Mouse (Mus musculus) B cell, adult 2 months (primary cell): Measurements from ENCODE around the gene Ap2a1.

Experiments used
- DNase-seq, 2 experiments: peaks; one replicate each; pipeline ENCODE4 v3.0.0; 2022

Gene Ap2a1

DNA sequence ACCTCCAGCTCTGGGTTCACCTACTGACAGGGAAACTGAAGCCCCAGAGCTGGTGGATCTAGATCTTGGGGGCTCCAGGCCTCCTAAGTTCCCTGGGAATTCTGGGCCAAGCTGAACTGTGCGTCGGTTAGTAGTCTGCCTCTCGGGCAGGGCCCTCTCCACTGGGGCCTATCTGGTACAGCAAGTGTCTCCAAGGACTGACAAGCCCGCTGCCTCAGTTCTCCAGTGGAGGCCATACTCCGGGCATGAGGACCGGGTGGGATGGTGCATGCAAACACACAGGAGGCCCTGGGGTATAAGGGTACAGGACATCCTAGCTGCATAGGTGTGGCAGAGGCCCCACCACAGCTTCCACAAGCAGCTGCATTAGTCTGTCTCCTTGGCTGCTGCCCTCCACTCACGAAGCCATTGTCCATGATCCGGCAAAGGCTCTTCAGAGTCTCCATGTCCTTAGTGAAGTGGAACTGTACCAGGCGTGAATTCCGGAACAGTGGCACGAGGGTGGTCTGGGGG is 65.3 kb downstream of the Ap2a1 start:
- DNase-seq = no peak

DNA sequence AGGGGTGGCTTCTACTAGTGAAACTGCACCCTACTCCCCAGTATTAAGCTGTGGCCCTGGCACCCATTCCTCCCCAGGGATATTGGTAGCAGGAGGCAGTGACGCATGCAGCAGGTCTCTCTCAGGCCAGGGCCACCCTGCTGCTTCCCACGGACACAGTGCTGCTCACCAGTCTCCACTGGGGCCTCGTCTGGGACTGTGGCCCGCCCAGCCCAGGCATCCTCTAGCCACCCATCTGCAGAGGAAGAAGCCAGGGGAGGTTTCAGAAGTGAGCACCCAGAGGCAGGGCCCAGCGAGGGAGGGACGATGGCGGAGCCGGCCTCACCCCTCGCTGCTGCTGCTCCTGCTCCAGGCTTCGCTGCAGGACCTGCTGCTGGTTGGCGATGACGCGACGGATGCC is 66.1 kb downstream of the Ap2a1 start:
- no peak for DNase-seq

DNA sequence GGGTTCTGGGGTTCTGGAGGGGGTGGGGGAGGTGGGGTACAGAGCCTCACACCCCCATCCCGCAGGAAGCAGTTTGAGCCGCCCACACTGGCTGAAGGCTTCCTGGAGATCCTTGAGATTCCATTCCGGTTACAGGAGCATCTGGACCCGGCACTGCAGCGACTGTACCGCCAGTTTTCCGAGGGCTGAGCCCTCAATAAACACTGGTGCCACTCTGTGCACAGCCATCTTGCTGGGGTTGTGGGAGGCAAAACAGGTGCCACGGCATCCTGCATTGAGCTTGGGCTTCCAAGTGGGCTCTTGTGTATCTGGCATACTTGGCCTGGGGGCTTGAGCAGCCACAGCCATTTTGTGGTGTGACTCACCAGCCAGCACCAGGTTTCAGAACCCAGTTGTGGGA is 66.9 kb downstream of the Ap2a1 start:
- DNase-seq = no peak

DNA sequence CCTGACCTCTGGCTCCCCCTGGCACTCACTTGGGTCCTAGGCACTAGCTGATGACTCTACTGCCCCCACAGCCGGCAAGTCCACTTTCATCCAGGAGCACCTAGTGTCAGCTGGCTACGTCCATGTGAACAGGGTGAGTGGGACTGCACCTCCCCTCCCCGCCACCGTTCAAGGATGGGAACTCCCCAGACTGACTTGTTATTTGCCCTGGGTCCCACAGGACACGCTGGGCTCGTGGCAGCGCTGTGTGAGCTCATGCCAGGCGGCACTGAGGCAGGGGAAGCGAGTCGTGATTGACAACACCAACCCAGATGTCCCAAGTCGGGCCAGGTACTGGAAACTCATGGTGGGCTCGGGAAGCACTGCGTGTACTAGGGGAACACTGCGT is 67.9 kb downstream of the Ap2a1 start:
- DNase-seq = no peak

DNA sequence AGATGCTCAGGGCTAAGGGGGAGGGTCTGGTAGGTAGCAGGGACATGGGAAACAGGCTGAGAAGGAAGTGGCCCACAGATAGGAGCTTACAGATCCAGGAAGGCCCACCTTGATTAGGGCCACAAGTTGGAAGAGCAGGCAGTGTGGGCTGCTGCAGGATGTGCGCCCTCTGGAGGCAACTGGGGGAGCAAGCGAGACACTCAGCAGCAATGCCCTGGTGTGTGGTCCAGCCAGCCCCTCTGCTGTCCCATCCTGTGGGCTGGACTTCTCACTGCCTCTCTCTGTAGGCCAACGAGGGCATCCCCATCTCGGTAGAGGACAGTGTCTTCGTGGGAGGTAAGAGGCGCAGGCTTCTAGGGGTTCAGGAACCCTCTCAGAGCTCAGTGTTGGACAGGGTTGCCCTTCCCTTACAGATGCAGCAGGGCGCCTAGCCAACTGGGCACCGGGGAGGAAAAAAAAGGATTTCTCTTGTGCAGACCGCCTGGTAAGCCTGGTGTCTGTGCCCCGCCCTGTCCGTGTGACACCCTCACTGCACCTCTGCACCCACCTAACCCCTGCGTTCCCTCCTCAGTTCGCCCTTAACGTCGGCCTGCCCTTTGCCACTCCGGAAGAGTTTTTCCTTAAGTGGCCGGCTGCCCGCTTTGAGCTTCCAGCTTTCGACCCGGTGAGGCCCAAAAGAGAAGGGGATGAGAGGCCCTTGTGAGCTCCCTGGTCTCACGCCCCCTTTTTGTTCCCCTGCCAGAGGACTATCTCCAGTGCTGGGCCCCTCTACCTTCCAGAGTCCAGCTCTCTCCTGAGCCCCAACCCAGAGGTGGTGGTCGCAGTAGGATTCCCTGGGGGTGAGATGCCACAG is 68.5 kb downstream of the Ap2a1 start:
- DNase-seq = peak; percentile 79

DNA sequence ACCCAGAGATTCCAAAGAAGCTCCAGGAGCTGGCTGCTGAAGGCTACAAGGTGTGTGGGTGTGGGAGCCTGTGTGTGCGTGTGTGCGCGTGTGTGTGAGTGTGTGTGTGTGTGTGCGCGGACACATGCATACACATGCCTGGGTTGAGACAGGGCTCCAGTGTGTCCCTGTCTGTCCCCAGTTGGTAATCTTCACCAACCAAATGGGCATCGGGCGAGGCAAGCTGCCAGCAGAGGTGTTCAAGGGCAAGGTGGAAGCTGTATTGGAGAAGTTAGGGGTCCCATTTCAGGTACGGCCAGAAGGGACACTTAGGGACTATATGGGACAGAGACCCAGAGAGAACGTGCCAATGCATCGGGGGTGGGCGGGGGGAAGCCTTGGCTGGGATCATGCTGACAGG is 69.4 kb downstream of the Ap2a1 start:
- DNase-seq = no peak

DNA sequence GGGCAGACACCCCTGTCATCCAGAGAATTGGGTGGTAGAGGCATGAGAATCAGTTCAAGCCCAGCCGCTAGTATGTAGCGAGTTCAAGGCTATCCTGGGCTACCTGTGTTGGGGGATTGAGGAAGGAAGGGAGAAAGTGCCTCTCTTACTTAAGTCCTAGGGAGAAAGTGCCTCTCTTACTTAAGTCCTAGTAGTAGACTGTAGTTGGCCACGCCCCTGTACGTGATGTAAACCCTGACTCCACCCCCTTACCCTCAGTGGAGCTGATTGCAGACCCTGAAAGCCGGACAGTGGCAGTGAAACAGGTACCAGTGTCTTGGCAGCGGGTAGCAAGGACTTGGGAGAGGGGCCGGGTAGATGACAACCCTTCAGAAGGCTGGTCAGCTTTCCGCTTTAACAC is 71.4 kb downstream of the Ap2a1 start:
- DNase-seq = peak; percentile 58 to 63

DNA sequence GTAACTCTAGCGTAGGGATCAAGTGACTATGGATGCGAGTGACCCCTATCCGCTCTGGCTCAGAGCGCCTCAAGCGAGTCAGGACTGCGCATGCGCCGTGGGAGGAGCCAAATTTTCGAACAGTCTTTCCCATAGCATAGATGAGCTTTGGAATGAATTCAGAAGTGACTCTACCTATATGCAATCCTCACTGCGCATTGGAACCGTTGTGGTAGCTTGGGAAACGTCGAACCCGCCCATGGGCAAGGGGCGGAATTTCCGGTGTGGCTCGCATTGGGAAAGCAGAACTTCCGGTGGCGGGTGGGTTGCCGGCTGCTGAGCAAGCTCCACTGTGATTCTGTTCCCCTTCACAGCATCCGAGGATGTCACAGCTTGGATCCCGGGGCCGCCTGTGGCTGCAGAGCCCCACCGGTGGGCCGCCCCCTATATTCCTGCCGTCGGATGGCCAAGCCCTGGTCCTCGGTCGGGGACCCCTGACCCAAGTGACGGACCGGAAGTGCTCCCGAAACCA is 72.2 kb downstream of the Ap2a1 start, which contains the start of gene Pnkp:
Pnkp (plus strand) TSS at position 98 of the 511 bp plus-strand sequence.
- DNase-seq = peak; percentile 81 to 87

DNA sequence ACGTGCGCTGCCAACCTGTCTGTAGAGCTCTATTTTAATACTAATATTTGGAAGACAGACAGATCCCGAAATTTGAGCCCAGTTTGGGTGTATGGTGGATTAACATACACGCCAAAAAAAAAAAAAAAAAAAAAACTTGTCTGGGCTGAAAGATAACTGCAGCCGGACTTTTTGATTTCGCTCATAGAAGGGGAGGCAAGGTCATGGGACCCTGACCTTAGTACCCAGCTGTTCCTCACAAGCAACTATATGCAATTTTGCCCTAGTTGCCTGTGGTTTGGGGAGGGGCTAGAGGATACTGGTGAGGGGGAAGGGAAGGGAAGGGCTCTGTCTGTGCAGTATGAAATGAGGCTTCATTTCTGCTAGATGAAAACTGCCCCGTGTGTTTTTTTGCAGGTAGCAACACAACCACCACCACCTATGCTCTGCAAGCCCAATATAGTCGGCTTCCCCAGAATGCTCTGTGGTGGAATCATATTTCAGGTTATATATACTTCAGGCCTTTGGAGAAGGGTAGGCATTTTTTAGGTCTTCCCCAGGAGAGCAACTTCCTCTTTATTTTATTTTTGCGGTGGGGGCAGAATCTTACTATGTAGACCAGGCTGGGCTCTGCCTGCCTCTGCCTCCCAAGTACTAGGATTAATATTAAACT is 72.9 kb downstream of the Ap2a1 start:
- DNase-seq = peak in 1 of 2 experiments; percentile 24

DNA sequence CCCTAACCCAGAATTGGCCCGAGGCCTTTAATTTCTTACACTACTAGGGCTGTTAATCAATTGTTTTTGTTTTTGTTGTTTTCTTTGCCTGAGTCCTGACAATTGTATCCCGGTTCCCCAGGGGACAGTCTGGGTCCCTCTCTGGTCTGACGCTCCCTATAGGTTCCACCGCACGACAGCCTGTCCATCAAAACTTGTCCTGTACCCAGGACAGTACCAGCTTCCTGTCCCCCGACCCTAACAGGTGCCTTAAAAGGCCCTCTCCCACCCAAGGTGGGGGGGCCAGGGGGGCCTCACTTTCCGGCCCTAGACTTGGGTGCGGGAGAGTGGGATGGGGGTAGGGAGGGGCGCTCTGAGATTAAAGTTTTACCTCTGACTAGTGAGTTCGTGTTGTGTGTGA is 74.3 kb downstream of the Ap2a1 start:
- DNase-seq = no peak

DNA sequence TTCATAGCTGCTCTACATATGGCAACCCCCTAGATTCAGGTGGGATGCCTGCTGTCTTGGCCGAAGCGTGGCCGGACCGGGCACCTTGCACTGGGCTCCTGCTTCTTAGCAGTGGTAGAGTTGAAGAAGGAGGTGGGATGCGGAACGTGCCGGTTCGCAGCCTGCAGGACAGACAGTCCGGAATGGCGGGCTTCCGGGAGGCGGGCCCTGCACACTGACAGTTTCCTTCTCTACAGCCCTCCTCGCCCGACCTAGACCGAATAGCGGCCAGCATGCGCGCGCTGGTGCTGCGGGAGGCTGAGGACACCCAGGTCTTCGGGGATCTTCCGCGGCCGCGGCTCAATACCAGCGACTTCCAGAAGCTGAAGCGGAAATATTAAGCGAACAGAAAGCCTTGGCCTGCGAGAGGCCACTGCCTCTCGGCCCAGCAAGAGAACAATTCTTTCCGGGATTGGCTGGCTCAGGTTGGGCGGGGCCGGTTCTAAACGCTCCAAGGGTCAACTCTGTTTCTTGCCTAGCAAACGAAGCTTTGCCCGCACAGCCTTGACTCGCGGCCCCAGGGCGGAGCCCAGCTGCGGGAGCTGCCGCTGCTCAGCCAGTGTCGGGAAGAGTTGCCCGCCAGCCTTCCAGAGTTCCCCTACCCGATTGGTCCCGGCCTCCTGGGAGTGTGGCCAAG is 74.8 kb downstream of the Ap2a1 start:
- peak; percentile 74 to 79 for DNase-seq

DNA sequence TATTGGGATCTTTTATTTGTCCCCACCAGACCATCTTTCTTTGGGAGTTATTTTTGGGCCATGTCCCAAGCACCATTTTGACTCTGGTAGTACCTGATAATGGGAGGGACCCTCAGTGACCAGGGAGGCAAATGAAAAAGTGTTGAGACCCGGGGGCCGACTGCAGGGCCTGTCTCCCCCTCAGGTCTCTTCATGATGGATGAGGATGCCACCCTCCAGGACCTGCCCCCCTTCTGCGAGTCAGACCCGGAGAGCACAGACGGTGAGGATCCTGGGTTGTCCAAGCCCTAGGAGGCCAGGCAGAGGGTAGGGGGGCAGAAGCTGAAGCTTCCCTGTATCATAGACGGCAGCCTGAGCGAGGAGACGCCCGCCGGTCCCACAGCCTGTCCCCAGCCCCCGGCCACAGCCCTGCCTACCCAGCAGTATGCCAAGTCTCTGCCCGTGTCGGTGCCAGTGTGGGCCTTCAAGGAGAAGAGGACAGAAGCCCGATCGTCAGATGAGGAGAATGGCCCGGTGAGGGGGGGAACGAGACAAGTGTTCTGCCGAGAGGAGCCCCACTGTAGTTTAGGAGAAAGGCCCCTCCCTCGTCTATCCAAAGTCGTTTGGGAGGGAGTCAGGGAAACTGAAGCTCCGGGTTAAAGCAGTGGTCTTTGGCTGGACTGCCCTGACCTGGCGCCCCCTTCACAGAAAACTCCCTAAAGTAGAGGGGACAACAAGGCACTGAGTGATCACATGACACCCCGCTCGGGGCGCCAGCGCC is 75.5 kb downstream of the Ap2a1 start:
- DNase-seq = no peak

DNA sequence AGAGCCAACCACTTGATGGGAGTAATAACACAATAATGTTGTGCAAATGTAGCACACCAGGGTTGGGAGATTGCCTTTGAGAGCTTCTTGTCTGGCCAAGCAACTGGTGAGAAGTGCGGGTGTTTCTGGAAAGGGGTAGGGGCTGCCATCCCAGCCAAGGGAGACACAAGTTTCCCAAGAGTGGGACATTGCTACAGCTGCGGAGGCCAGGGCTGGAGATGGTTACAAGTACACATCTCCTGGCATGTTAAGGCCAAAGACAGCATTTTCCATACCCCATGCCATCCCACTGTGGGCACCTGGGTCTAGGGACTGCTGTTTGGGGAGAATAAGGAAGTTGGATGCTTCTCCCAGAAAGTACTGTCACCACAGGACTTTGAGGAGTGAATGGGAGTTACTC is 76.2 kb downstream of the Ap2a1 start:
- DNase-seq = no peak

DNA sequence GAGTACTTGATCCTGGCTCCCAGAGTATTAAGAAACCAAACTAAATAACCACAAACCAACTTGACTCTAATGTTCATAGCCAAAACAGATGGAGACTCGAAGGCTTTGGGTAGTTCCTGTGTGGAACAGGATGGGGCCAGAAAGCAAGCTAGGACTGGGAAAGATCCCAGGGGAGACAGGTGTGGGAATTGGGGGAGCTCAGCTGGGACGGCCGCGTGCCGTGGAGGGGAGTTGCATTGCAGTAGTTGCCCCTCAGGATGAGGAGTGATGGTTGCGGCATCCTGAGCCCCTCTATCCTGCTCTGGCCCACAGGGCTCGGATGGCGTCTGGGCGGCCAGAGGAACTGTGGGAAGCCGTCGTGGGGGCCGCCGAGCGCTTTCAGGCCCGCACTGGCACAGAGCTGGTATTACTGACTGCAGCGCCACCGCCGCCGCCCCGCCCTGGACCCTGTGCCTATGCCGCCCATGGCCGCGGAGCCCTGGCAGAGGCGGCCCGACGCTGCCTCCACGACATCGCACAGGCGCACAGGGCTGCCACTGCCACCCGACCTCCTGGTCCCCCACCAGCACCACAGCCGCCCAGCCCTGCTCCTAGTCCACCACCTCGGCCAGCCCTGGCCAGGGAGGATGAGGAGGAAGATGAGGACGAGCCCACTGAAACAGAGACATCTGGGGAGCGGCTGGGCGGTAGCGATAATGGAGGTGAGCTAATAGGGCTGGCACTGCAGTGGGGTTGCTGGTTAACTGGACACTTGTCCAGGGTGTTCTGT is 76.9 kb downstream of the Ap2a1 start:
- DNase-seq = no peak

DNA sequence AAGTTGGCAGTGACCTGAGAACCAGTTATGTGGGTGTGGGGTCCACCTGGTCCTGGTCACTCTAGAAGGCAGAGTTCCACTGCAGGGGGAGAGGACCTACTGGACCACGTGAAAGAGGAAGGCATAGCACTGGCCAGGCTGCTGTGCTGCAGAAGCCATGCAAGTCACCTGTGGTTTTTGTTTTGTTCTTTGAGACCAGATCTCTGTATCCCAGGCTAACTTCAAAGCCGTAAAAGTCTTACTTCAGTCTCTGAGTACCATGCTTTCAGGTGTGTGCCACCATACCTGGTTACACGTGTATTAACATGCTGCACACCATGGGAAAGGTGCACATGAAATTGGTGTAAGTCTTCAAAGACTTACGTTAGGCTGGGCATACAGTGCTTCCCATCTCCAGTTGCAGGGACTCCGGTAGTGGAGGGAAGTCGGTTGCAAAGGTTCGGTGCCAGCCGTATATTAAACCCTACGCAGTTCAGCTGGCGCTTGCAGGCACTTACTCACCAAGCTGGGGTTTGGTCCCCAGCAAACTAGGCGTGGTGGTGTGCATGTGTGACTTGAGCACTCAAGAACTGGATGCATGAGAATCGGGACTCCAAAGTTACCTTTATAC is 77.6 kb downstream of the Ap2a1 start:
- no peak for DNase-seq

DNA sequence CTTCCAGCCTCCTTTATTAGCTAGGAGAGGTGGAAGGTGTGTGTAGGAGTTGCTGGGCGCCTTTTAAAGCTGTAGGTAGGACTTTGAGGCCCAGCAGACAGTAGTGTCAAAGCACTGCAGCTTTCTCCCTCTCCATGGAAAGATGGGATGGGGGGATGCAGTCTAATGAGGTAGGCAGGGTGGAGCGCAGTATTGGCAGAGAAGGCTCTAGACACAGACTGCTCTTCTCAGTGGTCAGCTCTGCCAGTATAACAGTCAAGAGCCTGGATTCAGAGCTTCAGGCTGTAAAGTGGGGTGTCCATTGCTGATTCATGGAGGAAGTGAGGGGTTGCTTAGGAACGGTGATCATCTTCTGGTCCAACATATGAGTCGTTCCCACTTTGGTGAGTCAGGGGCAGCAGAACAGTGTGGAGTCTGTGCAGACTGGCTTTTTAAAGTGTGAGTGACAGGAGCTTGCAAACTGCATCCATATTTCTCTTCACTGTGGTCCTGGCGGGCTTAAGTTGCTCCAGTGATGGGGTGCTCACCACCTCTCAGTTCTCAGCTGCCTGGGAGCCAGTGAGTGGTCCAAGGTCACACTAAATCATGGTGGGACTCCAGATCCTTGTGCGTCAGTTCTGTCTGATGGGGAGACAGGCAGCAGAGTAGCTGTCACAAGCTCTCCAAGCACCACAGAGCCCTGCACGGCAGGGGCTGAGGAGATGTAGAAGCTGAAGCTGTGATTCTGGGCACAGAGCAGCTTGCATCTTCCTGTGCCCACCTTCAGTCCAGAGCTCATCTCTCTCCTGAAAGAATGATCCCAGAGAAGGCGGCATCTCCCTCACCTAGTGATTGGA is 78.3 kb downstream of the Ap2a1 start:
- no peak for DNase-seq
